Mouse (Mus musculus): ENCODE results near the gene Xirp1. TPM values are rescaled to one million over a fixed set of nuclear protein-coding genes. Genes with fewer than 3 reads are reported as not detected.

The Xirp1 gene
- polyA plus RNA-seq, 1 experiment from 2014 or later = 57.1 TPM

- Histone ChIP-seq H3K4me1 (ENCODE audit: control insufficient read depth in 2 of 2, insufficient read depth in 2 of 2, low read length in 2 of 2) (peaks cover 3 to 15% of the 10 kb centered on the region in 2 experiments), H3K9ac (ENCODE audit: low read length) (no peak overlapping the region), H3K27me3 (ENCODE audit: control insufficient read depth, insufficient read depth, low read length) (no peaks in the 10 kb centered on the region), H3K27ac (replicated peaks in 1 of 2; ENCODE audit: control insufficient read depth in 1 of 2, insufficient read depth in 1 of 2, low read depth in 2 of 2, low read length in 2 of 2) (no peak overlapping the region), H3K9me3 (ENCODE audit: control insufficient read depth, low read length) (no peaks in the 10 kb centered on the region), H3K4me3 (ENCODE audit: control insufficient read depth in 1 of 2, insufficient read depth in 1 of 2, low read depth in 1 of 2, low read length in 2 of 2) (no peak overlapping the region), H3K36me3 (ENCODE audit: control insufficient read depth, insufficient read depth, low read length) (no peaks in the 10 kb centered on the region), H3K4me2 (ENCODE audit: low read length) (no peak overlapping the region)
- ATAC-seq (ENCODE audit: insufficient number of reproducible peaks, insufficient read depth, low FRiP score, low read depth) = no peak
- WGBS = 61% methylated on average over 6 of the region's 6 CpGs
Measured at GRCm38 (mm10) chr9:119999636-120000035, 23.8 kb downstream of the Xirp1 start.

- Histone ChIP-seq H3K4me3 (ENCODE audit: control insufficient read depth in 1 of 2, insufficient read depth in 1 of 2, low read depth in 1 of 2, low read length in 2 of 2) (no peak overlapping the region), H3K27ac (replicated peaks in 1 of 2; ENCODE audit: control insufficient read depth in 1 of 2, insufficient read depth in 1 of 2, low read depth in 2 of 2, low read length in 2 of 2) (no peak overlapping the region), H3K9me3 (ENCODE audit: control insufficient read depth, low read length) (no peaks in the 10 kb centered on the region), H3K4me1 (ENCODE audit: control insufficient read depth in 2 of 2, insufficient read depth in 2 of 2, low read length in 2 of 2) (peaks cover 5 to 12% of the 10 kb centered on the region in 2 experiments), H3K36me3 (ENCODE audit: control insufficient read depth, insufficient read depth, low read length) (no peaks in the 10 kb centered on the region), H3K4me2 (ENCODE audit: low read length) (no peak overlapping the region), H3K9ac (ENCODE audit: low read length) (no peak overlapping the region), H3K27me3 (ENCODE audit: control insufficient read depth, insufficient read depth, low read length) (no peaks in the 10 kb centered on the region)
- WGBS = 74% methylated on average over 1 of the region's 1 CpGs
- ATAC-seq (ENCODE audit: insufficient number of reproducible peaks, insufficient read depth, low FRiP score, low read depth) = no peak
Measured at GRCm38 (mm10) chr9:119998776-119999175, 24.6 kb downstream of the Xirp1 start.

GRCm38 (mm10) chr9:119996080-119996479 is 27.3 kb downstream of the Xirp1 start:
- no peak for ATAC-seq (ENCODE audit: insufficient number of reproducible peaks, insufficient read depth, low FRiP score, low read depth)
- Histone ChIP-seq H3K9ac (ENCODE audit: low read length) (no peak overlapping the region), H3K9me3 (ENCODE audit: control insufficient read depth, low read length) (no peaks in the 10 kb centered on the region), H3K4me1 (ENCODE audit: control insufficient read depth in 2 of 2, insufficient read depth in 2 of 2, low read length in 2 of 2) (peaks cover 3 to 5% of the 10 kb centered on the region in 2 experiments), H3K4me2 (ENCODE audit: low read length) (no peak overlapping the region), H3K4me3 (ENCODE audit: control insufficient read depth in 1 of 2, insufficient read depth in 1 of 2, low read depth in 1 of 2, low read length in 2 of 2) (no peak overlapping the region), H3K27ac (replicated peaks in 1 of 2; ENCODE audit: control insufficient read depth in 1 of 2, insufficient read depth in 1 of 2, low read depth in 2 of 2, low read length in 2 of 2) (no peak overlapping the region), H3K27me3 (ENCODE audit: control insufficient read depth, insufficient read depth, low read length) (no peaks in the 10 kb centered on the region), H3K36me3 (ENCODE audit: control insufficient read depth, insufficient read depth, low read length) (no peaks in the 10 kb centered on the region)
- WGBS = 77% methylated on average over 4 of the region's 4 CpGs

- Histone ChIP-seq H3K4me3 (ENCODE audit: control insufficient read depth in 1 of 2, insufficient read depth in 1 of 2, low read depth in 1 of 2, low read length in 2 of 2) (no peak overlapping the region), H3K4me2 (ENCODE audit: low read length) (no peak overlapping the region), H3K27ac (replicated peaks in 1 of 2; ENCODE audit: control insufficient read depth in 1 of 2, insufficient read depth in 1 of 2, low read depth in 2 of 2, low read length in 2 of 2) (no peak overlapping the region), H3K4me1 (ENCODE audit: control insufficient read depth in 2 of 2, insufficient read depth in 2 of 2, low read length in 2 of 2) (peaks cover 0 to 5% of the 10 kb centered on the region in 2 experiments; a peak in 3 of 4 replicates), H3K9ac (ENCODE audit: low read length) (no peak overlapping the region), H3K9me3 (ENCODE audit: control insufficient read depth, low read length) (no peaks in the 10 kb centered on the region), H3K36me3 (ENCODE audit: control insufficient read depth, insufficient read depth, low read length) (no peaks in the 10 kb centered on the region), H3K27me3 (ENCODE audit: control insufficient read depth, insufficient read depth, low read length) (no peaks in the 10 kb centered on the region)
- no peak for ATAC-seq (ENCODE audit: insufficient number of reproducible peaks, insufficient read depth, low FRiP score, low read depth)
- 46% methylated on average over 7 of the region's 7 CpGs for WGBS
Measured at GRCm38 (mm10) chr9:119994207-119994606, 29.2 kb downstream of the Xirp1 start.

GRCm38 (mm10) chr9:119993092-119993844 is 30.1 kb downstream of the Xirp1 start:
- no peak overlapping the region for H3K9ac ChIP-seq (ENCODE audit: low read length)
- 48% methylated on average over 10 of the region's 10 CpGs for WGBS
- no peak overlapping the region for H3K27ac ChIP-seq (replicated peaks in 1 of 2; ENCODE audit: control insufficient read depth in 1 of 2, insufficient read depth in 1 of 2, low read depth in 2 of 2, low read length in 2 of 2)
- H3K4me3 ChIP-seq (ENCODE audit: control insufficient read depth in 1 of 2, insufficient read depth in 1 of 2, low read depth in 1 of 2, low read length in 2 of 2) = no peak overlapping the region
- H3K27me3 ChIP-seq (ENCODE audit: control insufficient read depth, insufficient read depth, low read length) = no peaks in the 10 kb centered on the region
- no peaks in the 10 kb centered on the region for H3K9me3 ChIP-seq (ENCODE audit: control insufficient read depth, low read length)
- no peaks in the 10 kb centered on the region for H3K36me3 ChIP-seq (ENCODE audit: control insufficient read depth, insufficient read depth, low read length)
- H3K4me1 ChIP-seq (ENCODE audit: control insufficient read depth in 2 of 2, insufficient read depth in 2 of 2, low read length in 2 of 2) = peaks cover 0 to 5% of the 10 kb centered on the region in 2 experiments; a peak in 3 of 4 replicates
- no peak for ATAC-seq (ENCODE audit: insufficient number of reproducible peaks, insufficient read depth, low FRiP score, low read depth)
- H3K4me2 ChIP-seq (ENCODE audit: low read length) = no peak overlapping the region

- Histone ChIP-seq H3K36me3 (ENCODE audit: control insufficient read depth, insufficient read depth, low read length) (no peaks in the 10 kb centered on the region), H3K4me2 (ENCODE audit: low read length) (no peak overlapping the region), H3K9ac (ENCODE audit: low read length) (no peak overlapping the region), H3K4me3 (ENCODE audit: control insufficient read depth in 1 of 2, insufficient read depth in 1 of 2, low read depth in 1 of 2, low read length in 2 of 2) (no peak overlapping the region), H3K27me3 (ENCODE audit: control insufficient read depth, insufficient read depth, low read length) (no peaks in the 10 kb centered on the region), H3K9me3 (ENCODE audit: control insufficient read depth, low read length) (no peaks in the 10 kb centered on the region), H3K27ac (replicated peaks in 1 of 2; ENCODE audit: control insufficient read depth in 1 of 2, insufficient read depth in 1 of 2, low read depth in 2 of 2, low read length in 2 of 2) (no peak overlapping the region), H3K4me1 (ENCODE audit: control insufficient read depth in 2 of 2, insufficient read depth in 2 of 2, low read length in 2 of 2) (peaks cover 0 to 5% of the 10 kb centered on the region in 2 experiments; a peak in 3 of 4 replicates)
- ATAC-seq (ENCODE audit: insufficient number of reproducible peaks, insufficient read depth, low FRiP score, low read depth) = no peak
- WGBS = 22% methylated on average over 5 of the region's 5 CpGs
Measured at GRCm38 (mm10) chr9:119991310-119991709, 32.1 kb downstream of the Xirp1 start.

GRCm38 (mm10) chr9:119988304-119988703 is 35.1 kb downstream of the Xirp1 start:
- Histone ChIP-seq H3K4me2 (ENCODE audit: low read length) (no peak overlapping the region), H3K4me1 (ENCODE audit: control insufficient read depth in 2 of 2, insufficient read depth in 2 of 2, low read length in 2 of 2) (peaks cover 9 to 13% of the 10 kb centered on the region in 2 experiments; a peak in 3 of 4 replicates), H3K4me3 (ENCODE audit: control insufficient read depth in 1 of 2, insufficient read depth in 1 of 2, low read depth in 1 of 2, low read length in 2 of 2) (no peak overlapping the region), H3K27me3 (ENCODE audit: control insufficient read depth, insufficient read depth, low read length) (no peaks in the 10 kb centered on the region), H3K9me3 (ENCODE audit: control insufficient read depth, low read length) (no peaks in the 10 kb centered on the region), H3K9ac (ENCODE audit: low read length) (no peak overlapping the region), H3K27ac (replicated peaks in 1 of 2; ENCODE audit: control insufficient read depth in 1 of 2, insufficient read depth in 1 of 2, low read depth in 2 of 2, low read length in 2 of 2) (no peak overlapping the region), H3K36me3 (ENCODE audit: control insufficient read depth, insufficient read depth, low read length) (no peaks in the 10 kb centered on the region)
- no peak for ATAC-seq (ENCODE audit: insufficient number of reproducible peaks, insufficient read depth, low FRiP score, low read depth)
- 45% methylated on average over 7 of the region's 7 CpGs for WGBS

Data from heart, embryonic 14.5 days (tissue).